Mouse (Mus musculus) thymus, postnatal 36 days (tissue): ENCODE data around the gene Lmntd1.

Experiments
- DNase-seq, 2 experiments: peaks; one replicate each; pipeline ENCODE4 v3.0.0; 2022; ENCODE audit warnings: mixed read lengths in 2 of 2

Lmntd1 gene

GRCm38 (mm10) chr6:145604126-145604525, 10.0 kb downstream of the Lmntd1 start:
- no peak for DNase-seq

DNA sequence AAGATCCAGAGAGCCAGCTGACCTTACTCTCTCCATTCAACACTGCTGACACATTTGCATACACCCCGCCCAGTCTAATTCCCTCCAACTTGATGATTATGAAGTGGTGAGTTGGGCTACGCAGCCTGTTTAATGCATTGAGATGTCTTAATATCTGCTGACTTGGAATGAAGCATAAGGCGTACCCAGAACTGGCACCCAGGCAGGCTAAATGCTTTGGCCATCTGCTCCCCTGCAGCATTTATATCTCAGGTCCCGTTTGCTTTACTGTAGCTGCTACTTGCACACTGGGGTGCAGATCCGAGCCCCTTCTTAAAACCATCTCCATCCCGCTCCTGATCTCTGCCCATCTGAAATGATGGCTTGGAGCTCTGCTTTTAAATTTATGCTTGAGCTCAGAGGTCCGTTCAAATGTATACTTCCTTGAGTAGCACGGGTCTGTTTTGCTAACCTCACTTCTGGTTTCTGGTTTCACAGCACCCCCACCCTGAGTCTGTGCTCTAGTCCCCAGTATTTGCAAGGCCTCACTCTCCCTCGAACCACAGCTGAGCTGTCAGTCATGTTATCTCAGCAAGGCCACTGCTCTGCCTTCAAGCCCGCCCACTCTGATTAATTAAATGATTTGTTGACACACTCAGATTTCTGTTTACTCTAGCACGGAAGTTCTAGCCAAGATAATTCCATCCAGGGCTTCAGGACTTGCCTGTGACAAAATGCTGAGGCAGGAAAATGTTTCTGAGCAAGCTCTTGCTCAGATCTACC, 15.1 kb downstream of the Lmntd1 start:
- DNase-seq, result no peak

DNA sequence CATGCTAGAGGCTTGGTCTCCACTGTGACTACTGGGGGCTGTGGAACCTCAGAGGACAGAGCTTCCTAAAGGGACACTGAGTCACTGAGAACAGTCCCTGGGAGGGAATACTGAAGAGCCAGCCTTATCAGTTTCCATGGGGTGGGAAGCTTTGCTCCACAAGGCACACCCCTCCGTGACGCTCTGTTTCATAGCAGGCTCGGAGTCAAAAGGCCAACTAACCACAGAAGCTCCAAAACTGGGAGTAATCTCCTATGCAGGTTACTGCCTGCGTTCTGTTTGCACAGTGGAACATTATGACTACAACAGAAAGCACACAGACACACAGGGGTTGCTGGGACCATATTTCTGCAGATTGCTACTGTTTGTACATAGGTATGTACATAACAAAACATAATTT, 18.2 kb downstream of the Lmntd1 start:
- no peak for DNase-seq

- DNase-seq, result no peak
These were observed 20.1 kb downstream of the Lmntd1 start for GRCm38 (mm10) chr6:145593991-145594390.

- no peak for DNase-seq
These were observed 21.6 kb downstream of the Lmntd1 start for GRCm38 (mm10) chr6:145592531-145592998.

DNA sequence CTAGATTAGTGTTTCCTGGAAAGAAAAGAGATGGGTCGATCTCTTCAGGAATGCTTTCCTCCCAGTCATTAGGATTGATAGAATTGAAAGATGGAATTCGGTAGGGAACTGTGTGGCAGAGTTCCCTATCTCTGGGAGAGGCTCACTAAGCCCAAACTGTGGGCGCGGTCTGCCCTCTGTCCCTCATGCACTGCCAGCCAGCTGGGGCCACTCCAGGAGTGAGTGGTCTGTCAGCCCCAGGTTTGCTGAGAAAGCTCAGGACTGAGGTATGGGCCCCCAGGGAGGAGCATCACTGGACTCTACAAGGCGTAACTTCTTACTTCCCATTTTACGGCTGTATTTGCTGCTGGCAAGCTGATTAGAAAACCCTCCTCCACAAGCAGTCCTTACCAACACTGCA, 22.1 kb downstream of the Lmntd1 start:
- DNase-seq, result no peak

DNA sequence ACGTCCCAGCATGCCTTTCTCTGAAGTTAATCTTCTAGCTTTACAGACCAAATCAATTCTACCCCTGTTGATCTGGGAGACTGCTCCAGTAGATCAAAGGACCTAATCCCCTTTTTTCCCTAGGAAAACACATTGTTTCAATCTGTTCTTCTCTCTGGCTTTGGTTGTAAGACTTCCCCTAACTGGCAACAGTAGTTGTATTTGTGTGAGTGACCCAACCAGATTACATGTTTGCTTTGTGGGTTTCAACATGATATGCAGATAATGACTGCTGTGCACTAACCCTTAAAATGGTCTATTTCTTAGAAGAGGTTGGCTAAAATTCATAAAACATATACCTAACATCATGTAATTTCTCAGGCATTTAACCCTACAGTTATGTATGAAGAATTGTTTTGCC, 22.5 kb downstream of the Lmntd1 start:
- no peak for DNase-seq

DNA sequence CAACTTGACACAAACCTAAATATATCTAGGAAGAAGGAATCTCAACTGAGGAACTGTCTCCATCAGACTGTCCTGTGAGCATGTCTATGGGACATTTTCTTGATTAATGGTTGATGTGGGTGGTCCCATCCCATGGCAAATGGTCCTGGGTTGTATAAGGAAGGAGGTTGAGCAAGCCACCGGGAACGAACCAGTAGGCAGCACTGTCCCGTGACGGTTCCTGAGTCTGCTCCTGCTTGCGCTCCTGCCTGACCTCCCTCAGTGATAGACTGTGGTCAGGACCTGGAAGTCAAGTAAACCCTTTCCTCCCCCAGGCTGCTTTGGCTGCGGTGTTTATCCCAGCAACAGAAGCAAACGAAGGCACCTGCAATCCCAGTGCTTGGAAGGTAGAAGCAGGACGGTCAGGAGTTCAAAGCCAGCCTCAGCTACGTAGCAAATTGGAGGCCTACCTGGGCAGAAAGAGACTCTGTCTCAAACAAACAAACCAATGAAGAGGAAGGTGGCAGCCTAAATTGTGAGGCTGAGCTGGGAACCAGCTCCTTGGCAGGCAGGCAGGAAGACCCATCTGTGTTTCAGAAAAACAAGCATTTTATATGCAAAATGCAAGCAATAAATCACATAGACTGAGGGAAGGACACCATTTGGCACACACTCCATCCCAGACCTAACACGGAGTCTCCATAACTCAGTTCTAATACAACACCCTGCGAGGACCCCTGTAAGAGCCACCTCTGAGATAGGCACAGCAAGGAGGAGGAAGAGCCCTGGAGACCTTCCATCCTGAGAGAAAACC, 23.4 kb downstream of the Lmntd1 start:
- no peak for DNase-seq

DNA sequence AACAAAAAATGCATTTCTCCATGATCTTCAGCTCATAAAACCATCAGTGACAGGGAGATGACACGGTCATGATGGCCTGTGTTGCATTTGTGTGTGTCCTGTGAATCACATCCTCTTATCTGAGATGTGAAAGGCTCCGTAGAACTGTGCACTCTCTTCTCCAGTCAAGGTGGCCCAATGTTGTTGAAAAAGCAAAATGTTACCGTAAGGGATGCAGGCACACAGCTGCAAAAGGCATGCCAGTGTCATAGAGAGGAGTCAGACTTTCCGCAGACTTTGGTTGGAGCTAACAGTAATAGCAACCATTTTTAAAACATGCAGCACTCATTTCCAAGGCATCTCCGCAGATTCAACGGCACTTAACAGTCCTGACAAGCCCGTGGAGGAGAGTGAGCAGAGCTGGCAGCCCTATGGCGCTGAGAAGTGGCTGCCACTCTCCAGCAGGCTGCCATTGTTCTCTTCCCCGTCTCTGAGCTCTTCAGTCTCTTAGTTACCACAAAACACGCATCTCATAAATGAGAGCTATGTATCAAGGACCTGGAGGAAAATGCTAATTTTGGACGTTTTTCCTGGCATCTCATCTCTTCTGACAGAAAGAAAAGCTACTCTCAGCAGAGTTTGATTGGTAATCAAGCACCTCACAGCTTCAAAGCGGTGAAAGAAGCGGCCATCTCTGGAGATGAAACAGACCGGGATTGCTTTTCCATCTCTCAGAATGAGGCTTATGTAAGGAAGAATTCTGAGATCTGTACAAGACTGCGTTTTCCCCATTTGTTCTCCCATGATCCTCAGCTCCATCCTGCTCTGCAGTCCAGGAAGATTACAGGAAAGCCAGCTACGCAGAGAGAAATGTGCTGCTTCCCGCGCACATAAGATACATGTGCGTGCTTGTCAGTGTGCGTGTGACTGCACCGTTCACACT, 28.8 kb downstream of the Lmntd1 start:
- no peak for DNase-seq

DNA sequence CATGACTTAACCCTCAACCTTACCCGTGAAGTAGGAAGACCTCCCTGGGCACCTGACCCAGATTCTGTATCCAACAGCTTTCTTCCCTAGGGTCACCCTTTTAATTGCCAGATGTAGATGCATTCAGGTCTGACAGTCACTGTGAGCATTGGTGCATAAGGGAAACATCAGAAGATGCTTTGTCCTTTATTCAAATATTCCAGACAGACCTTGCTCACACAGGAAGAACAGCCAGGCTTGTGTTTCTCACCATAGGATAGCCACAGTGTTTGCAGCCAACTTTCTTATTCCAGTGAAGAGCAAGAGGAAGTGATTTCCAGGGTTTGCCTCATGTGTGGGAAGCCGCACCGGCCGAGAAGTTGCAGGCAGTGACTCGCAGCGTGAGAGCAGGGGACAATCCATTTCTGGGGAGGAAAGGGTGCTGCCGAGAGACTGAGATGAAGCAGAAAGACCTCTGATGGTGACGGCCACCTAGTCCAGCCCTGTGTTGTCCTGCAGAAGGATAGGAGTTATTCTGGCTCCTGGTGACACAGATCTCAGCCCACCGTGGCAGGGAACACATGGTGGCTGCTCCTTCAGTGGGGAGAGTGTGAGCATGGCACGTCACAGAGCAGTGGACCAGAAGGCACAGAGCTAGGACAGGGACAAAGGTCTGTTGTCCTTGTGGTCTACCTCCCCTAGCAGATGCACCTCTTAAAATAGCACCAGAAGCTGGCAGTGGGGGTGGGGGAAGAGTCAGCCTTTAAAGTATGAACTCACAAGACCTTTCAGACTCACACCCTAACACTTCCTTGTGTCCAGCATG, 32.6 kb downstream of the Lmntd1 start:
- no peak for DNase-seq

- no peak for DNase-seq
These were observed 34.4 kb downstream of the Lmntd1 start for GRCm38 (mm10) chr6:145579761-145580160.

DNA sequence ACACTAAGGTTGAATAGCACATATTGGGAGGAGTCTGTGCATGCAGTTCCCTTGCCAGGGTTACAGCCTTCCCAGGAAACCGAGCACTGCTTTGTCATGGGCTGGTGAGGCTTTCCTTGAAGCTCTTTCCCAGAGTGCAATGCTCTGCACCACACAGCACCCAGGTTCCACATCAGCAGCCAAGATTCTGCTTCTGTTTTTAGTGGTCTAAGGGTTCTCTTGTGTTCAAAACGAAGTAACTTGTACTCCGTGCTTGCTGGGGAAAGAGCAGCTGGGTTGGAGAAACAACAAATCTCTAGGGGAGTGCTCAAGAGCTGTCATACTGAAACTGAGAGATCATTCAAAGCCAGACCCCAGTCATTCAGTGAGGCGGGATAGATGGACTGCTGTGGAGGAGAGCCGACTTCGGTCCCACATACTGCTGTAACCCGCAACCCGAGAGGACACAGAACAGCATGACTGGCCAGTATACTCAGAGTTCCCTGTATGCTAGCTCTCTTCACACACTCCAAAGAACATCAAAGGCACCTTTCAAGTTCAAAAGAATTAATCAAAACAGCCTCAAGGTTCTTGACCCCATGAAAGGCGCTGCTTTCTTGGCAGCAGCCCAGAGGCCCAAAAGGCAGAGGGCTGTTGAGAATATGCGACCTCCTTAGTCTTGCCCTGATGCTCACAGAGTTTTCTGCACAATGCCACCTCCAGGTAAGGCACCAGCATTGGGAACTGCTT, 35.5 kb downstream of the Lmntd1 start:
- no peak for DNase-seq

DNA sequence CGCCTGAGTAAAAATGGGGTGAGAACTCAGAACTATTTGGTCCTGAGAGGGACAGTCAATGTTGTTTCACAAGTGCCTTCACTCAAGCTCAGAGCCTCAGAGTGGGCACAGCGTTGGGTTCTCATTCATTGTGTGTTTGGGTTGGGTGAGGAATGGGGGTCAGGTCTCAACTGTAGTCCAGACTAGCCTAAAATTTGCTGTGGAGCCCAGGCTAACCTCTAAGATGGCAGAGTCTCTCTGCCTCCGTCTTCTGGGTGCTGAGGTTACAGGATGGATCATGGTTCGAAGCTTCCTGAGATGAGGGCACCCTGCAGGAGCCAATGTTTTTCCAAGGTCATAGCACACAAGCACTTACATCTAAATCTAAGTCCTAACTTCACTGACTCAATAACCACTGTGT, 37.4 kb downstream of the Lmntd1 start:
- DNase-seq, result no peak

DNA sequence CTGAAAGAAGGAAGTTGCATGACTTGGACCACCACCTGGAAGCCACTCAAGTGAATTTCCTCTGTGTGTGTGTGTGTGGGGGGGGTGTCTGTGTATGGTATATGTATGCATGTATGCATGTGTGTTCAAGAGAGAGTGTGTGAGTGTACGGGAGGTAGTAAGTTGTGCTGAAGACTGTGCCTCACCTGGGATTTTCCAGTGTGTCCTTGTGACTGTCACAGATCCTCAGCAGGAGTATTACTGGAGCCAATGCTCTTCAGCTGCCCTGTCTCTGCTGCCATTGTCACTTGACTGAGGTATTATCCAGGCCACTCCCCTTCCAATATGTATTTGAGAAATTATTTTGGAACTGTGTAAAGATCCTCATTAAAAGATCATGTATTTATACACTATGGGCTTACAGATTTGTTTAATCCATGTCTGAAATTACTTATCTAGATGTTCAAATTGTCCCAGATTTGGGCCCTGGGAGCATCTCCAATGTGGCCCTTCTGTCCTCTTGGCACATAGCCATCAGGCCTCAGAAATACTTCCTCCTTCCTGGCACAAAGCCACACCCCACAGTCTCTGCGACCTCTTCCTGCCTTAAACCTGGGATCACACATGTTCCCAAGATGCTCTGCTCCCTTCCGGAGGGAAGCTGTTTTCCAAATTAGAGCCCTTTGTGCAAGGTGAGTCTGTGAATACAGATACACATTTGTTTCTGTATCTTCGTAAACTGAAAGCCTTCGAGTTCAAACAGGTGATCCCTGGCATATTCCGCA, 40.7 kb downstream of the Lmntd1 start:
- DNase-seq, result no peak

GRCm38 (mm10) chr6:145568701-145569100, 45.4 kb downstream of the Lmntd1 start:
- no peak for DNase-seq

DNA sequence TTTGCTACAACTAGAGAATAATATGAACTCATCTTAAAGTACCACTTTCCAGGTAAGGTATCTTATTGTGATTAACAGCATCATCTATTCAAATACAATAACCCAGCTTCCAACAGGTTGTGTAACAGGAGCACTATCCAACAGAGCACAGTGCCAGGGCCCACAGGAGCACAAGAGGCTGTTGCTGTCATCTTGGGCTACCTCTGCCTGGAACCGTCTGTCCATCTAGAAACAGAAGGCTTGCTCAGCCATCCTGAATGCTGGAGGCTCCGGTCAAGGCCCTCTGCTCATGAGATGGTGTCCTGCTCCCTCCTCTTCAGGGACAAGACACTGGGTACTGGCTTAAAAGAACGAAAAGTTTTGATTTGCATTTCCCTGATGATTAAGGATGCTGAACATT, 46.3 kb downstream of the Lmntd1 start:
- DNase-seq, result no peak

GRCm38 (mm10) chr6:145567296-145567695, 46.8 kb downstream of the Lmntd1 start:
- no peak for DNase-seq

- no peak for DNase-seq
These were observed 48.5 kb downstream of the Lmntd1 start for GRCm38 (mm10) chr6:145565663-145566062.

- DNase-seq, result no peak
These were observed 49.4 kb downstream of the Lmntd1 start for GRCm38 (mm10) chr6:145564671-145565070.
